Comparison of ENCODE assay signal across 8 mouse cellular contexts in genomic region chr8:8225175-8225830, GRCm38 (mm10).
DNase-seq lines count a peak whose midpoint lies in the region; ATAC-seq and TF ChIP-seq lines count a peak whose summit lies in the region.

No protein-coding gene starts in this region.

- DNase-seq in cerebellum, adult 9-10 months, result peak; percentile 12
- DNase-seq in cerebellum, adult 11 months, result no peak
- DNase-seq in liver, embryonic 14.5 days (ENCODE audit: low read depth in 3 of 3, low spot score in 3 of 3), result no peak
- no peak for DNase-seq in liver, embryonic 11.5 days (ENCODE audit: low spot score)
- DNase-seq in frontal cortex, postnatal 25 days (ENCODE audit: low spot score in 2 of 2), result no peak

- H3K36me3 ChIP-seq in liver, embryonic 14.5 days (replicated peaks; ENCODE audit: control insufficient read depth, insufficient read depth, low read depth), result no peaks in the 10 kb centered on the region
- no peaks in the 10 kb centered on the region for H3K36me3 ChIP-seq in liver, embryonic 11.5 days (ENCODE audit: control insufficient read depth, insufficient read depth, low read length)
- H3K36me3 ChIP-seq in intestine, embryonic 15.5 days, result no peaks in the 10 kb centered on the region
- H3K36me3 ChIP-seq in small intestine, adult 2 months (ENCODE audit: control insufficient read depth, insufficient read depth, low read length), result no peaks in the 10 kb centered on the region
- H3K36me3 ChIP-seq in forebrain, embryonic 16.5 days (ENCODE audit: control insufficient read depth, insufficient read depth), result no peaks in the 10 kb centered on the region

- H3K9ac ChIP-seq in liver, embryonic 14.5 days (replicated peaks), result no peak overlapping the region
- no peak overlapping the region for H3K9ac ChIP-seq in liver, embryonic 11.5 days (ENCODE audit: low read depth, low read length)
- H3K9ac ChIP-seq in intestine, embryonic 15.5 days, result no peak overlapping the region
- no peak overlapping the region for H3K9ac ChIP-seq in forebrain, embryonic 16.5 days (replicated peaks; ENCODE audit: low read depth, low read length)

- H3K9me3 ChIP-seq in liver, embryonic 14.5 days (ENCODE audit: control insufficient read depth, low read length), result no peaks in the 10 kb centered on the region
- H3K9me3 ChIP-seq in liver, embryonic 11.5 days (ENCODE audit: control insufficient read depth, low read length), result no peaks in the 10 kb centered on the region
- no peaks in the 10 kb centered on the region for H3K9me3 ChIP-seq in intestine, embryonic 15.5 days
- no peaks in the 10 kb centered on the region for H3K9me3 ChIP-seq in forebrain, embryonic 16.5 days (ENCODE audit: control insufficient read depth, low read length)

- H3K4me1 ChIP-seq in liver, embryonic 14.5 days (replicated peaks; ENCODE audit: control insufficient read depth in 2 of 2, insufficient read depth in 2 of 2, low read length in 1 of 2), result no peaks in the 10 kb centered on the region
- H3K4me1 ChIP-seq in liver, embryonic 11.5 days (replicated peaks; ENCODE audit: control insufficient read depth, insufficient read depth, low read length), result no peaks in the 10 kb centered on the region
- H3K4me1 ChIP-seq in intestine, embryonic 15.5 days (replicated peaks), result no peaks in the 10 kb centered on the region
- peaks cover 9% of the 10 kb centered on the region; the same call in 1 of the 2 replicates for H3K4me1 ChIP-seq in small intestine, adult 2 months (ENCODE audit: control insufficient read depth, insufficient read depth, insufficient read length, low read length)
- no peaks in the 10 kb centered on the region for H3K4me1 ChIP-seq in forebrain, embryonic 16.5 days (replicated peaks; ENCODE audit: control insufficient read depth, insufficient read depth, low read length)

- TF ChIP-seq EP300 in liver, embryonic 14.5 days (IDR thresholded peaks at IDR 0.05; ENCODE audit: low read depth), result no peak

- H3K27me3 ChIP-seq in liver, embryonic 14.5 days (ENCODE audit: control insufficient read depth, insufficient read depth, low read length), result no peaks in the 10 kb centered on the region
- H3K27me3 ChIP-seq in liver, embryonic 11.5 days (replicated peaks; ENCODE audit: control insufficient read depth, insufficient read depth, low read length), result no peaks in the 10 kb centered on the region
- no peaks in the 10 kb centered on the region for H3K27me3 ChIP-seq in intestine, embryonic 15.5 days (replicated peaks)
- H3K27me3 ChIP-seq in small intestine, adult 2 months (ENCODE audit: control insufficient read depth, insufficient read depth, low read length), result no peaks in the 10 kb centered on the region
- H3K27me3 ChIP-seq in forebrain, embryonic 16.5 days (replicated peaks; ENCODE audit: control insufficient read depth, insufficient read depth, low read length), result no peaks in the 10 kb centered on the region

- 26% methylated on average over 2 of the region's 2 CpGs for WGBS in liver, embryonic 14.5 days (ENCODE audit: insufficient replicate concordance)
- 49% methylated on average over 2 of the region's 2 CpGs for WGBS in liver, embryonic 11.5 days
- 55% methylated on average over 2 of the region's 2 CpGs for WGBS in intestine, embryonic 15.5 days
- 11% methylated on average over 2 of the region's 2 CpGs for WGBS in small intestine, adult 2 months
- 65% methylated on average over 2 of the region's 2 CpGs for WGBS in forebrain, embryonic 16.5 days

- no peak overlapping the region for H3K27ac ChIP-seq in liver, embryonic 14.5 days
- H3K27ac ChIP-seq in liver, embryonic 11.5 days (ENCODE audit: low read depth, low read length), result no peak overlapping the region
- no peak overlapping the region for H3K27ac ChIP-seq in intestine, embryonic 15.5 days
- peak overlapping the region; percentile 50 for H3K27ac ChIP-seq in small intestine, adult 2 months (ENCODE audit: insufficient read depth, low read depth, low read length)
- H3K27ac ChIP-seq in forebrain, embryonic 16.5 days (ENCODE audit: low read length), result no peak overlapping the region

- TF ChIP-seq CTCF in liver, embryonic 14.5 days (IDR thresholded peaks at IDR 0.05; ENCODE audit: low read depth), result peak; percentile 18; the same call in 1 of the 2 replicates
- TF ChIP-seq CTCF in small intestine, adult 2 months (IDR thresholded peaks at IDR 0.05; ENCODE audit: extremely low read depth, insufficient read length, insufficient replicate concordance, low read depth, low read length), result peak; percentile 77; the same call in 1 of the 2 replicates

- ATAC-seq in liver, embryonic 14.5 days (ENCODE audit: insufficient read depth), result no peak
- ATAC-seq in liver, embryonic 11.5 days (replicated peaks; ENCODE audit: low FRiP score), result no peak
- peak; percentile 94 for ATAC-seq in intestine, embryonic 15.5 days
- no peak for ATAC-seq in forebrain, embryonic 16.5 days

- H3K4me3 ChIP-seq in liver, embryonic 14.5 days (ENCODE audit: insufficient read depth in 1 of 2, low read depth in 2 of 2, low read length in 2 of 2), result no peak overlapping the region
- no peak overlapping the region for H3K4me3 ChIP-seq in liver, embryonic 11.5 days (ENCODE audit: low read depth, low read length)
- H3K4me3 ChIP-seq in intestine, embryonic 15.5 days (replicated peaks), result no peak overlapping the region
- H3K4me3 ChIP-seq in small intestine, adult 2 months (ENCODE audit: low read depth, low read length), result no peak overlapping the region
- no peak overlapping the region for H3K4me3 ChIP-seq in forebrain, embryonic 16.5 days (replicated peaks; ENCODE audit: low read length)

- no peak for TF ChIP-seq POLR2A in small intestine, adult 2 months (IDR thresholded peaks at IDR 0.05; ENCODE audit: low read depth, low read length)

- no peak overlapping the region for H3K4me2 ChIP-seq in liver, embryonic 14.5 days (ENCODE audit: low read depth)
- no peak overlapping the region for H3K4me2 ChIP-seq in liver, embryonic 11.5 days
- H3K4me2 ChIP-seq in intestine, embryonic 15.5 days (replicated peaks), result no peak overlapping the region
- no peak overlapping the region for H3K4me2 ChIP-seq in forebrain, embryonic 16.5 days (ENCODE audit: low read length)
